Mouse (Mus musculus) brain, adult 2 months (tissue): ENCODE measurements at regions not wholly inside any gene's neighbourhood (a gene's known extent, or its start where the extent isn't known, plus 50 kb on each side); places are given as distances from the start of the nearest gene placed in this dataset.

Source experiments
- DNase-seq: peaks from one replicate; pipeline ENCODE4 v3.0.0; 2011; ENCODE audit warnings: low read depth, low spot score

GRCm38 (mm10) chr5:41206462-41206861, 501.5 kb downstream of the Rab28 start:
- DNase-seq: no peak

GRCm38 (mm10) chr5:41204417-41204816, 503.5 kb downstream of the Rab28 start:
- DNase-seq: no peak

- DNase-seq: no peak
These were observed 520.8 kb downstream of the Rab28 start for GRCm38 (mm10) chr5:41187193-41187592.

- DNase-seq: no peak
These were observed 530.7 kb downstream of the Rab28 start for GRCm38 (mm10) chr5:41177220-41177619.

- peak; percentile 33 for DNase-seq
These were observed 541.9 kb downstream of the Rab28 start for GRCm38 (mm10) chr5:41165870-41166626.

GRCm38 (mm10) chr5:41125050-41125449, 582.9 kb downstream of the Rab28 start:
- DNase-seq: peak; percentile 64

GRCm38 (mm10) chr5:41117658-41118057, 590.3 kb downstream of the Rab28 start:
- no peak for DNase-seq

- no peak for DNase-seq
These were observed 620.2 kb downstream of the Rab28 start for GRCm38 (mm10) chr5:41087773-41088172.

- peak; percentile 76 for DNase-seq
These were observed 631.5 kb downstream of the Rab28 start for GRCm38 (mm10) chr5:41076412-41076811.

GRCm38 (mm10) chr5:41061646-41062045, 646.3 kb downstream of the Rab28 start:
- no peak for DNase-seq

- no peak for DNase-seq
These were observed 646.7 kb downstream of the Rab28 start for GRCm38 (mm10) chr5:41061222-41061621.

- DNase-seq: peak; percentile 73
These were observed 649.9 kb downstream of the Rab28 start for GRCm38 (mm10) chr5:41058015-41058414.

- DNase-seq: peak; percentile 65
These were observed 656.0 kb downstream of the Rab28 start for GRCm38 (mm10) chr5:41051948-41052347.

GRCm38 (mm10) chr5:41048515-41048914, 659.4 kb downstream of the Rab28 start:
- DNase-seq: no peak

GRCm38 (mm10) chr5:41045221-41045620, 662.7 kb downstream of the Rab28 start:
- no peak for DNase-seq

GRCm38 (mm10) chr5:41044465-41044864, 663.5 kb downstream of the Rab28 start:
- peak; percentile 84 for DNase-seq

GRCm38 (mm10) chr5:41038790-41039189, 669.2 kb downstream of the Rab28 start:
- no peak for DNase-seq

- peak; percentile 46 for DNase-seq
These were observed 701.3 kb downstream of the Rab28 start for GRCm38 (mm10) chr5:41006692-41007091.

GRCm38 (mm10) chr5:40986562-40986961, 721.4 kb downstream of the Rab28 start:
- DNase-seq: no peak

- DNase-seq: no peak
These were observed 733.1 kb downstream of the Rab28 start for GRCm38 (mm10) chr5:40974892-40975291.

- peak; percentile 92 for DNase-seq
These were observed 754.9 kb downstream of the Rab28 start for GRCm38 (mm10) chr5:40952901-40953595.

GRCm38 (mm10) chr5:40929127-40929526, 778.8 kb downstream of the Rab28 start:
- peak; percentile 78 for DNase-seq

GRCm38 (mm10) chr5:40920920-40921319, 787.0 kb downstream of the Rab28 start:
- no peak for DNase-seq
